Mouse (Mus musculus): ENCODE data around the gene Isg20l2.

DNA sequence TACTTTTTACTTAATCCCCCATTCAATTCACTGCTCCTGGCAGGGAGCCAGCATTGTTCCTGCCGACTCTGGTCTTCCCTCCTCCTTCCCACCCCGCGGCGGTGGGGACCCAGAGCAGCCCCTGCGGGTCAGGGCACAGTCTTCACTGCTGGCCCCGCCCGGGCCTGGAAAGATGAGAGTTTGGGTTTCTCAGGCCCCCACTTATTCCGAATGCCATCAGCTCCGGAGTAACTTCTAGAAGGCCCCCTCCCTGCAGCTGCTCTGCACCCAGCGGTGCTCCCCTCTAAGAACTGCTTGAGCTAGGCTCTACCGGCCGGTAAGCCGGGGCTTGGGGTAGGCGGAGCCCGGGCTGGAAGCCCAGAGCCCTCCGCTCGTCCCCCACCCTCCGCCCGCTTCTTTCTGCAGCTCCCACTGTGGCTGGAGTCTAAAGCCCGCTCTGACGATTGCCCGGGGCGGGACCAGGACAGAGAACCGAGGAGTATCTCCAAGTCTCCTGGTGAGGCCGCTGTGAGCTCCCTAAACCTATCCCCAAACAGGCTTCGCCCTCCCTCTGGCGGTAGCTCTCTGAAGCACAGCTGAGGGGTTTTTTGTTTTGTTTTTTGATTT is 30.6 kb downstream of the Isg20l2 start:
- peak; percentile 93 for TF ChIP-seq CTCF (conservative IDR thresholded peaks at IDR 0.05; ENCODE audit: low read length)
- no peak for TF ChIP-seq NANOG (IDR thresholded peaks at IDR 0.05; ENCODE audit: borderline replicate concordance, low read length)
- no peak for TF ChIP-seq POU5F1 (IDR thresholded peaks at IDR 0.05; ENCODE audit: borderline replicate concordance, low read length)

All from E14TG2a.4 (cell line).